Mouse (Mus musculus): ENCODE data around the gene Col27a1.

Gene Col27a1

DNA sequence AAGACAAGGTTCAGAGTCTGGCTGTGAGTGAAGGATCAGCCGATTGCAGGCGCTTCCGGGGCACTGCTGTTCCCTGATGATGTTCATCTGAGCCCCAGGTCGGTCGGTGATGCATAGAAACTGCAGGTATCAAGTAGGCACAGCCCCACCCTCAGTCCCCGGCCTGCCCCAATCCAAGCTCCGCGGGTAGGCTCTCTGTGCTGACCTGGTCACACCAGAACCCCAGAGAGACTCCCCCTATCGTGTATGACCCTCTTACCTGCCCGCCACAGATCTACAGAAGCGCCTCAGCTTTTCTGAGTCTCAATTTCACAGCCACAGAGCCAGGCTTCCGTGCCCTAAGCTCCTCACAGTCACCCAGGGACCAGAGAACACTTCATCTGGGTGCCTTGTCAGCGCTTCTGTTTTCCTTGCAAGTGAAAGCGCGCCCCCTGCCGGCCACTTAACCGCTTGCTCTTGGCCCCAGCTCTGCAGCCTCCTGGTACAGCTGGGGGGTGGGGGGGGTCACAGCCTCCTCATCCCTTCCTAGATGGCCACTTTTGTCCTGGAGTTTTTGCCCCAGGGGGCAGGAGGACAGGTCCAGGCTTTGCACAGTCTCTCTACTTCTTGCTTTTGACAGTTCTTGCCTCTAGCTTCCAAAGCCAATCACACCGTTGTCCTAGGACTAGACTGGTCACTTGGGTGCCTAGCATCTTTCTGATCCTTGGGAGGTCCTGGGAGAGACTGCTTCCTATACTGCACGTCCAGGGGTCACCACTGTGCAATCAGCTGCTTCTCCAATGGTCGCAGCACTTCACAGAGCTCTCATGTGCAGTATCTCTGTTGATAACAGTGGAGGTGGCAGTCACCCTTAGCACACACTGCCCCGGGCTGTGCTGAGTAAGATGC lies 93.6 kb downstream of the Col27a1 start:
- in situ Hi-C loops (cut with MboI, MseI) = loop anchor here (5.0 to 10.0 kb wide), 2 partner anchors 90 to 143 kb away; no protein-coding TSS in a partner anchor

DNA sequence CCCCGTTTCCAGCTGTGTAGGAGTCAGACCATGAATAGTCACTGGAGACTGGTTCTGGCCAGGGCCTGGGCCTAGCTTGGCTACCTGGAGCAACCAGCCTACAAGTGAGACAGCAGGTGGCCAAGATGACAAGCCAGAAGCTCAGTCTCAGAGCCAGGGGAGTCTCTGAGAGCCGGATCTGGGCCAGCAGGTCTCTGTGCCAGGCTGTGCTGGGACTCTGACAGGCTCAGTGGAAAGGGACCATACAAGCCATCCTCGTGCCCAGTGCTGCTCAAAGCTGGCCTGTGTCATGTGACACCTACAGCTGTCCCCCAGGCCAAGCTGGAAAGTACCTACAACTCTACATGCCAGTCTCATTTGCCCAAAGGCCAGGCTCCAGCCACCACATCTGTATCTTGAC lies 94.5 kb downstream of the Col27a1 start:
- in situ Hi-C loops (cut with MboI, MseI) = loop anchor here (5.0 to 10.0 kb wide), 2 partner anchors 91 to 144 kb away; no protein-coding TSS in a partner anchor

GRCm38 (mm10) chr4:63310247-63310855 lies 96.5 kb downstream of the Col27a1 start:
- in situ Hi-C loops (cut with MboI, MseI) = no loop called here

GRCm38 (mm10) chr4:63311426-63311825 lies 97.6 kb downstream of the Col27a1 start:
- in situ Hi-C loops (cut with MboI, MseI) = no loop called here

DNA sequence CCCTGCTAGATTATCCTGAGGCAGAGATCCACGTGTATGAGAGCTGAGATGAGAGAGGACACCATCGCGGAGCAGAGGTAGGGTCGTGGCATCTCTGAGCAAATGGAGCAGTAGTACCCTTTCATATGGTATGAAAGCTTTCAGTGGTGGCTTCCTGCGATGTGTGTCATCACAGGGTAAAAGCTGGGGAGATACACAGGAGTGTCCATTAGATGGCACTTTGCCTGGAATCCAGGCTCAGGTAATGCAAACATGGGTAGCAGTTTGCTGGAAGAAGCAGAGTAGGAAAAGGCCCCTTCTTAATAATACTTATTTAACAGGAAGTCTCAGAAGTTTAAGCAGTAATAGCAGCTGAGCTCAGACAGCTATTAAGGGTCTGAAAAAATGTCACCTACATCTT lies 100.3 kb downstream of the Col27a1 start:
- in situ Hi-C loops (cut with MboI, MseI) = no loop called here

DNA sequence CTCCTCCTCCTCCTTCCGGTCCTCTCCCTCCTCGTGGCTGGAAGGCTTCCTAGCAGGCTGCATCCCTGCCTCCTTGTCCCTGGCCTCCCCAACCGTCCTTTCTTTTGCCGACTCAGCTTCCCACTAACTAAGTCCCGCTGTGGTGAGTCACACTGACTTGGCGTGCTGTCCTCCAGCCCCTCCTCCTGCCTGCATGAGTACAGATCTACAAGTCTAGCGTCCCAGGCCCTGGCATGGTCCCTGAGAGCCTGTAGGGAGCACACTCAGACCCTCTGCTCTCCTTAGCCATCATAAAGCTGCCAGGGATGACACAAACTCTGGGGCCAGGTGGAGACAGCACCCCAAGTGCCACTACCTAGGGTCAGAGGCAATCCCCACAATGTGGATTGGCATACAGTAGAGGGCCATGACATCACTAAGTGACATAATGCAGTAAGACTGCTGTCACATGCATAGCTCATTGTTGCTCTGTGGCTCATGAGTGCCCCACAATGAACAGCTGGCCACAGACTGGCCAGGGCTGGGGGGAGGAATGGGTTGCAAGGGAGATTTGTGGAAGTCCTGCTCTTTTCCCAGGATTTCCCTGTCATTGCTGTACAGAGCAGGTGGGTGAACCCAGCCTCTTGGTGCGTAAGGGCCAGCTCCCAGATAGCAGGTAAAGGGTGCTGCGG lies 102.4 kb downstream of the Col27a1 start:
- in situ Hi-C loops (cut with MboI, MseI) = loop anchor here (5.0 kb wide), 2 partner anchors 49 to 134 kb away; no protein-coding TSS in a partner anchor

DNA sequence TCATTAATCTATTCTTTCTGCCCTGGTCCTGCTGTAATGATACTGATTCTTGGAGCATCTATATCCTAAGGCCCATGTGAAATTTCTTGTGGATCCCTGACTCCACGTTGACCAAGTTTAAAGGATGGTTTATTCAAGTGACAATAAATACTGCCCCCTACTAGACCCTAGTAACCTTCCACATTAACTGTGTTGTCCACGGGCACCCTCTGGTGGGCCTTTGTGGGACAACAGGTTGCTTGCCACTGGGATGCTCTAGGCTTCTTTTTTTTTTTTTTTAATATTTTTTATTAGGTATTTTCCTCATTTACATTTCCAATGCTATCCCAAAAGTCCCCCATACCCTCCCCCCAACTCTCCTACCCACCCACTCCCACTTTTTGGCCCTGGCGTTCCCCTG lies 105.8 kb downstream of the Col27a1 start:
- in situ Hi-C loops (cut with MboI, MseI) = loop anchor here (5.0 kb wide), 2 partner anchors 52 to 137 kb away; no protein-coding TSS in a partner anchor

- in situ Hi-C loops (cut with MboI, MseI) = no loop called here
Measured at GRCm38 (mm10) chr4:63323275-63323815, 109.5 kb downstream of the Col27a1 start.

- in situ Hi-C loops (cut with MboI, MseI) = loop anchor here (10.0 kb wide), 1 partner anchor 999 kb away; no protein-coding TSS in a partner anchor
Measured at GRCm38 (mm10) chr4:63333403-63333802, 119.6 kb downstream of the Col27a1 start.

- in situ Hi-C loops (cut with MboI, MseI) = loop anchor here (10.0 kb wide), 1 partner anchor 1004 kb away; no protein-coding TSS in a partner anchor
Measured at GRCm38 (mm10) chr4:63338414-63339076, 124.7 kb downstream of the Col27a1 start.

DNA sequence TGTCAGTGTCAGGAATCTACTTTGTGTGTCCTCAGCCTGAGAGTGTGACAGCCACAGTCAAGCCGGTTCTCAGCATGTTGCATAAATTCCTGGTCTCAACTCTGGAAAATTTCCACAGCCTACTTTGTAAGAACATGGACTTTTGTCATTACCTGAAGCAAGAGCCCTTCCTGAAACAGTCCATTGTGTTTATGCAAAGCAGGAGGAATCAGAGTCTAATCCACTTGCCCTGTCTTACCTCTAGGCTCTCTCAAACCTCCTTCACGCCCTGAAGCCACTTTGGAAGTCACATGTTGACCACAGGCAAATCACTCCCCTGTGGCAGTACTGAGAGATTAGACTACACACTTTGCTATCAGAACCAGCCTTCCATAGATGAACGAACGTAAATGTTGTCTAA lies 128.7 kb downstream of the Col27a1 start:
- in situ Hi-C loops (cut with MboI, MseI) = no loop called here

DNA sequence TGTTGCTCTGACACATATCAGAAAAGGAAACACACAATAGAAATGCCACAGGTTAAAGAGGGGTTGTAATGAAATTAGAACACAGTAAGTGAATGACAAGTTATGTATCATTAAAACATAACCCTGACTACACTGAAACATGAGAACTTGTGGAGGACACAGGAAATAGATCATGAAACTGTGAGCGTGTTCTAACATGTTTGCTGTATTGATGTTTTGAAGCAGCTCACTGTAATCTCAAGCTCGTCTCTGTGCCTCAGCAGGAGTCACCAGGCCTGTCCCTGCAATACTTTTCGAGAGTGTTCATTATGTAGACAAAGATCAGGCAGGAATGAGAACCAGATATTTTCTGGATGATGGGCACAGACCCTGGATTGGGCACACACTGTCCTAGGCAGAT lies 129.8 kb downstream of the Col27a1 start:
- in situ Hi-C loops (cut with MboI, MseI) = no loop called here

GRCm38 (mm10) chr4:63344295-63344694 lies 130.5 kb downstream of the Col27a1 start, which contains the start of gene Orm1:
Orm1 (plus strand) TSS chr4:63344560.
- in situ Hi-C loops (cut with MboI, MseI) = no loop called here

DNA sequence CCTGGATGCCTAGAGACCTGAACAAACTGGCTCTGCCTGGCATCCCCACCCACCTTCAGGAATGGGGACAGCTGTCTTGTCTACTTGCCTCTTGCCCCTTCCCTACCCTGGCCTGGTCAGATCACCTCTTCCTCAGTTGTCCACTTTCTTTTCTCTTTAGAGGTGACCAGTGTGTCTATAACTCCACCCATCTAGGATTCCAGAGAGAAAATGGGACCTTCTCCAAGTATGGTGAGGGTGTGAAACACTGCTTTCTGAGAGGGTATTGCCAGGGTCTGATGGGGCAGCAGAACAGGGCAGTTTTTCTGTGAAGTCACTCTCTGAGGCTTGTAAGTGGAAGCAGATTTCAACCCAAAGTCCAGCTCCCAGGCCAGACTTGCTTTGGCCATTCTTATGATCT lies 131.5 kb downstream of the Col27a1 start:
- in situ Hi-C loops (cut with MboI, MseI) = no loop called here

GRCm38 (mm10) chr4:63346659-63347058 lies 132.9 kb downstream of the Col27a1 start:
- in situ Hi-C loops (cut with MboI, MseI) = no loop called here

DNA sequence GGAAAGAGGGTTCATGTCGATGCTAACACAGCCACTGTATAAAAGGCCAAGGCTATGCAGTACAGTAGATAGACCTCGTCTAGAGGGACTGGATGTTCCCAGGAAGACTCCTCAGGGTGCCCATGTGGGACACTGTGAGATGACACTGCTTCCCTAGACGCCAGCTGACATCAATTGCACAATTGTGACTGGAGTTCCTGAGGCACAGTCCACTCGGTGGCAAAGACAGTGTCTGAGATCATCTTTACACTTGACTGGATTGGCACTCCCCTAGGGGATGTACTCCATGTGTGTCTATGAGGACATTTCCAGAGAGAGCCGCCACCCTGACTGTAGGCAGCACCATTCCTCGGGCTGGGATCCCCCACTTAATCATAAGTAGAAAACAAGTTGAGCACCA lies 134.7 kb downstream of the Col27a1 start:
- in situ Hi-C loops (cut with MboI, MseI) = no loop called here

DNA sequence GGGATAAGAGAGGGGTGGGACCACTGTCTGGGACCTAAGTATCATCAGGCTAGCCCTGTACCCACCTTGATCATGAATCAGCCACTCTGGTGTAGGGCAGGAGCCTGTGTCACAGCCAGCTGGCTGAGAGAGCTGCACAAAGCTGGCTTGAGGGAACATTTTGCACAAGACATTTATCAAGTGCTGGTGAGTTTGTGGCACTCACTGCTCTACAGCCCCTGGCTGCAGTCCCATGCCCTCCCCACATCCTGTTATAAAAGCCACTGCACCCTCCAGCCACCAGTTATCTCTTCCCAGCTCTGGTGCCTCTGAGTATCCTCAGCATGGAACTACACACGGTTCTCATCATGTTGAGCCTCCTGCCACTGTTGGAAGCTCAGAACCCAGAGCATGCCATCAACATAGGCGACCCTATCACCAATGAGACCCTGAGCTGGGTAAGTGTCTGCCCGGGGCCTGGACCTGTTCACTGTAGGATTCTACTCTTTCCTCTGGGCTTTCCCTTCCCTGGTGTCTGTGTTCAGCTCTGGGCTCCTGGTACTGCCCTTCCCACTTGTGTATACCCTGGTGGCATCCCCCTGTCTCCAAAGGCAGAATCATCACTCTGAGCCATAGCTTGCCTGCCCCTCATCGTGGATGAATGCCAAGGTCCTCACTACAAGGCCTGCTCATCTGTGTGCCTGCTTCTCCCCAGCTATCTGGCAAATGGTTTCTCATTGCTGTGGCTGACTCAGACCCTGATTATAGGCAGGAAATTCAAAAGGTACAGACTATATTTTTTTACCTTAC lies 142.3 kb downstream of the Col27a1 start, which contains the start of gene Orm3:
Gene Orm3 (plus strand): TSS at position 286 of the 789 bp plus-strand sequence.
- in situ Hi-C loops (cut with MboI, MseI) = no loop called here

GRCm38 (mm10) chr4:63356981-63357570 lies 143.3 kb downstream of the Col27a1 start:
- in situ Hi-C loops (cut with MboI, MseI) = no loop called here

DNA sequence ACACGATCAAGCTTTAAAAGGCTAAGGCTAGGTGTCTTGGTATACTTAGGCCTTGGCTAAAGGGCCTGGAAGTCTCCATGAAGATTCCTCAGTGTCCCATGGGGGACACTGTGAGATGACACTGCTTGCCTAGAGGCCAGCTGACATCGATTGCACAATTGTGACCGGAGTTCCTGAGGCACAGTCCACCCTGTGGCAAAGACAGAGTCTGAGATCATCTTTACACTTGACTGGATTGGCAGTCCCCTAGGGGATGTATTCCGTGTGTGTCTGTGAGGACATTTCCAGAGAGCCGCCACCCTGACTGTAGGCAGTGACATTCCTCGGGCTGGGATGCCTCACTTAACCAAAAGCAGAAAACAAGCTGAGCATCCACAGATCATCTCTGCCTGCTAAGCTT lies 146.1 kb downstream of the Col27a1 start:
- in situ Hi-C loops (cut with MboI, MseI) = no loop called here

- in situ Hi-C loops (cut with MboI, MseI) = no loop called here
Measured at GRCm38 (mm10) chr4:63362150-63362549, 148.3 kb downstream of the Col27a1 start, which contains the start of gene Orm2. Orm2 (plus strand) TSS chr4:63362449.

All from T-helper 2 cell (primary cell).